Mouse (Mus musculus) erythroblast, embryonic 14.5 days (primary cell): ENCODE results near the gene Serac1. TPM values are rescaled to one million over a fixed set of nuclear protein-coding genes. Genes with fewer than 3 reads are reported as not detected.

Experiments
- H3K27me3 ChIP-seq: 2 replicates; pipeline ENCODE4 v1.6.1; 2012; ENCODE audit warnings: inconsistent platforms; ENCODE audit not compliant: control insufficient read depth
- H3K36me3 ChIP-seq: 2 replicates; pipeline ENCODE4 v1.6.1; 2012; ENCODE audit warnings: mild to moderate bottlenecking, inconsistent platforms; ENCODE audit not compliant: control insufficient read depth
- H3K4me1 ChIP-seq: 2 replicates; pipeline ENCODE4 v1.6.1; 2012; ENCODE audit warnings: inconsistent platforms; ENCODE audit not compliant: control insufficient read depth
- H3K4me3 ChIP-seq: replicated peaks from 2 replicates; pipeline ENCODE3; 2012; ENCODE audit warnings: moderate library complexity, mild to moderate bottlenecking, inconsistent platforms
- H3K9me3 ChIP-seq: 2 replicates; pipeline ENCODE4 v1.6.1; 2012; ENCODE audit warnings: low read length, inconsistent platforms, mixed read lengths; ENCODE audit not compliant: control insufficient read depth
- GATA1 ChIP-seq: IDR thresholded peaks from 2 replicates; pipeline ENCODE4 v1.6.1; 2012; ENCODE audit warnings: low read length, inconsistent platforms, mixed read lengths
- TAL1 ChIP-seq: IDR thresholded peaks from 3 replicates; pipeline ENCODE4 v1.6.1; 2012; ENCODE audit warnings: low read length, inconsistent platforms, mixed read lengths
- polyA plus RNA-seq: library from polyadenylated mRNA; stranded (reverse); fragments of >175 nt; gene quantifications from 2 replicates; pipeline ENCODE4 v1.2.3, GENCODE M21; 2012

The Serac1 gene
- polyA plus RNA-seq, 1 experiment, result 0.14 TPM

DNA sequence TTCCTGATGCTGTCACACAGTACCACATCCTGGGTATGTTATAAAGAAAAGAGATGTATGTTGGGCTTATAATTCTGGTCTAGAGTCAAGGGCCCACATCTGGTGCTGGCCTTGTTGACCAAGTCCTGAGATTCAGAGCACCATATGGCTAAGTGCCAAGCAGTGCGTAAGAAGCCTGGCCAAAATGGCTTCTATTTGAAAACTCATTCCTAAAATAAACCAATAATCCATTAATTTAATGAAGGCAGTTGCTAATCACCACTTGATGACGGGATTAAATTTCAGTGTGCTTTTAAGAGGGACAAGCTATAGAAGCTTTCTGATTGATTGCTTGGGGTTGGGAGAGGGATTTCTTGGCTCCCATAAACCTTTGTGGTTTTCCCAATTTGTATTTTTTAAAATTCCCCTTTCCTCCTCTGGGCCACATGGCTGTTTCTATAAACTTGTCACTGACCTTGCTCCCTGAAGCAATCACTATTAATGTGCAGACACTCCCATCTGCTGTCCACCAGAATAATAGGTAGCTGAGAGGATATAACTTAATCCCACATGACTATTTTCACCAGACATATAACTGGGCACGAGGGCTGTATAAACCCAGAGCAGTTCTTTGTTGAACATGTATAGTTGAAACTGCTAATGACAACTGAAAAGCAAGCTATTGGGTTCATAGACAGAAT, 85.8 kb downstream of the Serac1 start:
- no peak overlapping the region for H3K4me3 ChIP-seq
- no peaks in the 10 kb centered on the region for H3K4me1 ChIP-seq
- no peaks in the 10 kb centered on the region for H3K9me3 ChIP-seq
- H3K36me3 ChIP-seq, result no peaks in the 10 kb centered on the region; the same call in 1 of the 2 replicates
- H3K27me3 ChIP-seq, result no peaks in the 10 kb centered on the region
- TF ChIP-seq TAL1 (no peak), GATA1 (no peak)

- no peak for TF ChIP-seq GATA1
- no peak for TF ChIP-seq TAL1
- H3K4me1 ChIP-seq, result no peaks in the 10 kb centered on the region
- no peak overlapping the region for H3K4me3 ChIP-seq
- no peaks in the 10 kb centered on the region for H3K9me3 ChIP-seq
- H3K36me3 ChIP-seq, result no peaks in the 10 kb centered on the region; the same call in 1 of the 2 replicates
- H3K27me3 ChIP-seq, result no peaks in the 10 kb centered on the region
These were observed 86.5 kb downstream of the Serac1 start for GRCm38 (mm10) chr17:5992866-5993580.

Other genes starting within 250 kb of the Serac1 start
- gene Snx9, start 238.4 kb downstream of the Serac1 start, polyA plus RNA-seq, result 0.20 and 0.32 TPM in 2 replicates
- gene Synj2, start 138.5 kb downstream of the Serac1 start, polyA plus RNA-seq, result 0.02 TPM in 1 of 2 replicates, not detected in the other
- gene Gtf2h5, start within 50 bp of the Serac1 start, polyA plus RNA-seq, result 0.38 and 0.59 TPM in 2 replicates
- gene Tulp4, start 26.7 kb upstream of the Serac1 start, polyA plus RNA-seq, result 2.7 and 3.0 TPM in 2 replicates
- gene Tmem181a, start 177.1 kb upstream of the Serac1 start, polyA plus RNA-seq, result 0.01 TPM in 1 of 2 replicates, not detected in the other
- 0.07 and 0.13 TPM in 2 replicates for gene Dynlt1a, start 237.8 kb upstream of the Serac1 start, polyA plus RNA-seq